8 mouse cellular contexts compared by ENCODE assay signal in the genomic region with DNA sequence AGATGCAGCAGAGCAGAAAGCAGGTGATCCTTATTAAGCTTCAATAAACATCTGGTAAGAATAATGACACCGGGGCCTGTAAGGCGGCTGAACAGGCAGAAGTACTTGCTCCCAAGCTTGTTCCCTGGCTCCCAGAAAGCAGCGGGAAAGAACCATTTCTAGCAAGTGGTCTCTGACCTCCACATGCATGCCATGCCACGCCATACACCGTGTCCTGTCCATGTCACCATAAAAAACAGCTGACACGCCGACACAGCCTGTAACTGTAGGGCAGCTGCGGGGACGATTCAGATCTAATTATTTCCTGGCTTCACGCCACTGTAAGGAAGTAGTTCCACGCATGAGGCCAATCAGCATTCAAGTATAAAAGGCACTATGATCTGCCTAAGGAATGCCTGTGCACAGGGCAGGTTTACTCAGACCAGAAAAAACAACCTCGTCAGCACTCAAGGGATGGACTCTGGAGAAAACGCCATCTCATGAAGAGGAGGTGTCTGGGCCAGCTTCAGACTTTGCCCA. TPM values are rescaled to one million over a fixed set of nuclear protein-coding genes. Genes with fewer than 3 reads are reported as not detected.
A peak's percentile ranks its signal among the peaks of the same experiment; 100 is the strongest.
DNase-seq lines count a peak whose midpoint lies in the region; ATAC-seq lines count a peak whose summit lies in the region.

No protein-coding gene starts in this region.

- no peaks in the 10 kb centered on the region for H3K9me3 ChIP-seq in neural tube, embryonic 11.5 days (ENCODE audit: control insufficient read depth, low read length)

- WGBS in neural tube, embryonic 11.5 days, result 63% methylated on average over 13 of the region's 13 CpGs

- H3K36me3 ChIP-seq in neural tube, embryonic 11.5 days (ENCODE audit: control insufficient read depth, insufficient read depth, low read length), result no peaks in the 10 kb centered on the region

- no peak overlapping the region for H3K4me2 ChIP-seq in neural tube, embryonic 11.5 days (ENCODE audit: low read depth)

- no peak overlapping the region for H3K9ac ChIP-seq in neural tube, embryonic 11.5 days (ENCODE audit: low read length)

- ATAC-seq in neural tube, embryonic 11.5 days (ENCODE audit: insufficient read depth, low FRiP score, low TSS enrichment), result no peak
- ATAC-seq in activated CD4-positive, CD25-positive, alpha-beta regulatory T cell, adult 4 months, result no peak

- H3K27ac ChIP-seq in neural tube, embryonic 11.5 days (ENCODE audit: low read depth, low read length), result 0 out of 2 replicates have a peak overlapping the region, but pooled peaks have one; percentile 27

- intact Hi-C loops in left cerebral cortex, postnatal 25 days (cut with DNase I), result no loop called here

- no peak overlapping the region for H3K4me3 ChIP-seq in neural tube, embryonic 11.5 days (ENCODE audit: low read depth, low read length)

- H3K27me3 ChIP-seq in neural tube, embryonic 11.5 days (ENCODE audit: control insufficient read depth, insufficient read depth, low read length), result no peaks in the 10 kb centered on the region

- peaks cover 11% of the 10 kb centered on the region; the same call in 1 of the 2 replicates for H3K4me1 ChIP-seq in neural tube, embryonic 11.5 days (ENCODE audit: control insufficient read depth, insufficient read depth, low read length)

- DNase-seq in embryo, embryonic 10 days (ENCODE audit: low spot score), result peak; percentile 21
- DNase-seq in embryo, embryonic 9.5 days (ENCODE audit: extremely low spot score), result no peak
- no peak for DNase-seq in neural tube, embryonic 11.5 days (ENCODE audit: low spot score)
- DNase-seq in neural tube, embryonic 10.5 days (ENCODE audit: extremely low spot score, low spot score), result no peak
- DNase-seq in kidney, postnatal 4 days, result peak; percentile 28 to 51
- DNase-seq in yolk sac, embryonic 10.5 days (ENCODE audit: low spot score), result peak; percentile 78
- no peak for DNase-seq in left cerebral cortex, postnatal 25 days (ENCODE audit: low spot score in 2 of 2)

RNA-seq across cellular contexts. Expression of a gene that starts 10.8 kb away (rescaled TPM):
- polyA plus RNA-seq in neural tube, embryonic 11.5 days (2014; fragmentation: Nextera tagmentation; extraction: Ambion mirVana), result 61.4 and 68.8 TPM in 2 replicates
- 100 to 1,000 TPM in 1 of 2 experiments, 10 to 100 TPM in 1; 93.9 to 103 TPM for total RNA-seq in left cerebral cortex, postnatal 25 days (2021)
- polyA plus RNA-seq in activated CD4-positive, CD25-positive, alpha-beta regulatory T cell, adult 4 months (2017; shearing (Covaris generic)), result 10 to 100 TPM; 15.4 to 21.1 TPM

RNA-seq across cellular contexts. Expression of a gene that starts 39.1 kb away (rescaled TPM):
- polyA plus RNA-seq in neural tube, embryonic 11.5 days (2014; fragmentation: Nextera tagmentation; extraction: Ambion mirVana), result not detected in 2 replicates
- not detected for total RNA-seq in left cerebral cortex, postnatal 25 days (2021)
- polyA plus RNA-seq in activated CD4-positive, CD25-positive, alpha-beta regulatory T cell, adult 4 months (2017; shearing (Covaris generic)), result not detected

Comparison
In these comparisons a context has a peak if more than half of its experiments do, and no peak if none do; other contexts are left out.
1. DNase-seq: peak in embryo, embryonic 10 days (single experiment), kidney, postnatal 4 days (2 of 2) and yolk sac, embryonic 10.5 days (single experiment); none in embryo, embryonic 9.5 days (single experiment), neural tube, embryonic 11.5 days (single experiment), neural tube, embryonic 10.5 days (single experiment) and left cerebral cortex, postnatal 25 days (0 of 2).